Mouse (Mus musculus) granulocyte monocyte progenitor cell, adult 5-6 weeks (primary cell): ENCODE measurements at regions not wholly inside any gene's neighbourhood (a gene's known extent, or its start where the extent isn't known, plus 50 kb on each side); places are given as distances from the start of the nearest gene placed in this dataset.

ENCODE experiments used
- ATAC-seq: replicated peaks from 2 replicates; pipeline ENCODE4 v1.8.0; 2016; ENCODE audit warnings: mild to moderate bottlenecking, moderate TSS enrichment, inconsistent platforms; ENCODE audit not compliant: poor library complexity, severe bottlenecking

- no peak for ATAC-seq
Observed at GRCm38 (mm10) chr19:30425627-30426026, 123.8 kb downstream of the Dkk1 start.

- no peak for ATAC-seq
Observed at GRCm38 (mm10) chr19:30427484-30427883, 122.0 kb downstream of the Dkk1 start.

DNA sequence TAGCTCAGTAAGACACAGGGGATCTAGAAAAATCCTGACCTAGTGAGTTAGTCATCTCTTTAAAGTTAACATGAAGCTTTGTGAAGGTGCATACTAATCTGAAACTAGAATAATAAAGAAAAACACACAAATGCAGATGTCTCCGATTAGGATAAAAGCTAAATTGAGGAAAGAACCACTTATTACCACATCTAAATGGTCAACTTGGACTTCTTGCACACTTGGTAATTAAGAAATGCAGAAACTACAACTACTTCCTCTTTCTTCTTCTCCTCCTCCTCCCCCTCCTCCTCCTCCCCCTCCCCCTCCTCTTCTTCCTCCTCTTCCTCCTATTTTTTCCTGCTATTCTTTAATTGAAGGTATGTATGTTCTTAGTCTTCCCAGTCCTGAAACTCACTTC lies 116.3 kb downstream of the Dkk1 start:
- peak; percentile 71 for ATAC-seq

DNA sequence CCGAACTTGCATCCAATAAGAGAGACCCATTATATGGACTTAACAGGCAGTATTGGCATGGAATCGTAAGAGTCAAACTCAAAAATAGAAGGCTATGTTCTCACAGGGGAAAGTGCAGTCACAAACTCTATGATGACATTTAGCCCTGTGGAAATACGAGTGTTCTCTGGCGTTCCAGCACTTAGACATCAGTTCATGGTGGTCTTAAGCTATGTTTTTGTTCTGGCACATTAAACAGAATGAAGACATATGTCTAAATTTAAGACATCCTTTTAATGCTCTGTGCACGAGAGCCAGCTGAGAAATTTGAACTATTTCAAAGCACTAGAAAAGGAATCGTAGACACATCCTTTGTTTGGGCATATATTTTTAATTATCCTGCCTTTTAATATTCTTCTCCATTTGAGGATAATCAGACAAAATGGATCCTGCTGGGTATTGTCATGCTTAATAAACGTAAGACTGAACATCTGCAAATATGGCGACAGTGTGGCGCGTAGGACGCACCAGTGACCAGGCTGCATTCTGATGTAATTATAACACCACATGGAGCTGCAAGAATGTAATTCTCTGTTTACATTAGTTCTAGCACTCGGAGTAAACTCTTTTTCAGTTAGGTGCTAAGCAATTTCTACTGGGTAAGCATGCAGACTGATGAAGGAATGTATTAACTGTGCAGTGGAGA lies 114.3 kb downstream of the Dkk1 start:
- no peak for ATAC-seq

GRCm38 (mm10) chr19:30450869-30451542 lies 98.5 kb downstream of the Dkk1 start:
- no peak for ATAC-seq

DNA sequence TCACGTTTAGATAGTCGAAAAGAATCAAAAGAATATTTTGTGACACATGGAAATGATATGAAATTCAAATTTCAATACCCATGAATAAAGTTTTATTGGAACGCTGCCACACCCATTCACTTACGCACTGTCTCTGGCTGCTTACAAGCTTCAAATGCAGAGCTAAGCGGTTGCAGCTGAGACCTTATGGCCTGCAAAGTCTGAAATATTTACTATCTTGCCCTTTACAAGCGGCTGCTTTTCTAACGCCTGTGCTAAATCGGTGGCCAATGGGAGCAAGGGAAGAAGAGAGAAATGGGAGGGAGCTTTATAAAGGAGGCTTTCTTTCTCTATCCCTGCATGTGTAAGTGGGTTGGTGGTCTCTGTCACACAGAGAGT lies 97.9 kb downstream of the Dkk1 start:
- ATAC-seq = no peak

GRCm38 (mm10) chr19:30452671-30453070 lies 96.8 kb downstream of the Dkk1 start:
- peak; percentile 63 for ATAC-seq

- ATAC-seq = no peak
Observed at GRCm38 (mm10) chr19:30483436-30483835, 66.0 kb downstream of the Dkk1 start.

GRCm38 (mm10) chr19:30489786-30490185 lies 59.7 kb downstream of the Dkk1 start:
- ATAC-seq = no peak

DNA sequence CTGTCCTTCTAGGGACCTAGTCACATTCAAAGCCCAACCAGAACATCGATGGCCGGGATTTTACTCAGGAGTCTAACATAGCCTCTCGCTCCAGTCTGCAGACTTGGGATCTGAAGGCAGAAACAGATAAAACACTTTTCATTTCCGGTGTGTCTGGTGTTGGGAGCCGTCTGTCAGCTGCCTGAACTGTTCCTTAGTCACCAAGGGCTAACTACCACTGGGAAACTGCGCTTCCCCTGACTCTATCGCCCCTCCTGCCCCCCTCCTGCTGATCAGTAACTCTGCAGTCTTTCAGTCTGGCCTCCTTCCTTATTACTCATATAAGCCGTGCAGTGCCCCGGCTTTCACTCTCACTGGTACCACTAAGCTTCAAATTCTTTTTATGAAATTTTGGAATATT lies 58.5 kb downstream of the Dkk1 start:
- ATAC-seq = no peak
